Mouse (Mus musculus) kidney, adult 11 months (tissue): ENCODE results near the gene Hs6st3.

ENCODE experiments used
- DNase-seq: peaks from one replicate; pipeline ENCODE4 v3.0.0; 2022

Hs6st3 gene

DNA sequence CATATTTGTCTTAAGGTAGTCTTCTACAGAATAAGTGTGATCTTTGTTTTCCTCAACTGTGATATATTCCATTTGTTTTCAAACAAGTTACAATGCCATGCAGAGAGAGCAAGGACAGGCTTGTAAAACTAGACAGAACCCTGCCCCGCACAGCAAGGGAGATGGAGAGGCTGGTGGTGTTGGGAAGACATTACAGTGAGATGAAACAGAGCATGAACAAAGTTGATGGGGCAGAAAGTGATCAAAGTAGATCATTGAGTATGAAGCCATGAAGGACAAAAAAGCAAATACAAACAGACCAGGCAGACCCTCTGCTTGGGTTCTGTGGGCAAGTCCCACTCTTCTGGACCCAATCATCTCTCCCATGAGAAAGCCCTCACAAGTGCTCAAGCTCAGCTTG, 781.0 kb downstream of the Hs6st3 start:
- no peak for DNase-seq
